ENCODE assay signal across 24 mouse cellular contexts in genomic region chr3:107704371-107704705, GRCm38 (mm10). TPM values are rescaled to one million over a fixed set of nuclear protein-coding genes. Genes with fewer than 3 reads are reported as not detected.
DNase-seq lines count a peak whose midpoint lies in the region; TF ChIP-seq lines count a peak whose summit lies in the region.
"Had no signal": no experiment of that assay in that cellular context is flagged by ENCODE, and none has a peak within 500 bp of the region (broad histone marks: within the 10 kb centered on the region; RNA-seq: fewer than 3 reads in every experiment).

No protein-coding gene starts in this region.

- no peak for TF ChIP-seq CTCF in gastrocnemius, adult 2 months (IDR thresholded peaks at IDR 0.05)

- peak overlapping the region; percentile 84 for H3K27ac ChIP-seq in gastrocnemius, adult 2 months
- peak overlapping the region; percentile 49; the same call in 1 of the 2 replicates for H3K27ac ChIP-seq in brown adipose tissue, adult 24 weeks (replicated peaks; ENCODE audit: low read depth, low read length)
- H3K27ac ChIP-seq: embryonic facial prominence, embryonic 10.5 days; forebrain, embryonic 10.5 days; kidney, postnatal 0 days; left cerebral cortex, adult 2 months; liver, embryonic 13.5 days; lung, embryonic 15.5 days; neural tube, embryonic 12.5 days had no signal

- H3K4me1 ChIP-seq in brown adipose tissue, adult 24 weeks (ENCODE audit: control insufficient read depth, insufficient read depth, insufficient read length, low read length) = peaks cover 17% of the 10 kb centered on the region; the same call in 1 of the 2 replicates
- H3K4me1 ChIP-seq: neural tube, embryonic 12.5 days had no signal

- intact Hi-C loops in gastrocnemius, adult 2 months (cut with DNase I) = no loop called here
- intact Hi-C loops in heart, postnatal 10 days (cut with DNase I) = no loop called here

- H3K4me3 ChIP-seq in gastrocnemius, adult 2 months = no peak overlapping the region
- no peak overlapping the region for H3K4me3 ChIP-seq in brown adipose tissue, adult 24 weeks (ENCODE audit: insufficient read depth, low read depth, low read length)
- H3K4me3 ChIP-seq: embryonic facial prominence, embryonic 10.5 days; forebrain, embryonic 10.5 days; left cerebral cortex, adult 2 months; liver, embryonic 13.5 days; lung, embryonic 15.5 days; neural tube, embryonic 12.5 days had no signal

- peak; percentile 21 for DNase-seq in gastrocnemius, adult 2 months
- no peak for DNase-seq in gastrocnemius, postnatal 10 days
- peak; percentile 67 to 78 for DNase-seq in heart, postnatal 10 days
- DNase-seq in skeletal muscle tissue, adult 2 months (ENCODE audit: low read depth, low spot score) = peak; percentile 62
- DNase-seq in urinary bladder, postnatal 4 days (ENCODE audit: low spot score in 2 of 2) = no peak
- no peak for DNase-seq in adrenal gland, postnatal 25 days
- DNase-seq: cerebellum, adult 11-12 months; cerebellum, postnatal 10 days; forebrain, postnatal 0 days; kidney, adult 11 months; layer of hippocampus, adult 9-11 months; liver, embryonic 13.5 days; midbrain, embryonic 14.5 days; retina, postnatal 1 day; right cerebral cortex, postnatal 25 days; thymus, postnatal 25 days had no signal

RNA-seq across cellular contexts. Expression of gene Ahcyl1, which starts 8.0 kb away (rescaled TPM):
- total RNA-seq in gastrocnemius, adult 2 months (2021) = 10 to 100 TPM; 30.0 to 33.0 TPM
- total RNA-seq in gastrocnemius, postnatal 10 days (2021) = 10 to 100 TPM; 47.4 to 53.9 TPM
- 510 and 528 TPM in 2 replicates for polyA plus RNA-seq in brown adipose tissue, adult 24 weeks (2012; ENCODE audit: insufficient read depth, insufficient read length, missing spikeins)
- total RNA-seq in heart, postnatal 10 days (2021) = 100 to 1,000 TPM in 1 of 2 experiments, 10 to 100 TPM in 1; 88.7 to 104 TPM
- 211 and 235 TPM in 2 replicates for total RNA-seq in adrenal gland, postnatal 25 days (2021)

RNA-seq across cellular contexts. Expression of gene Csf1, which starts 55.9 kb away (rescaled TPM):
- total RNA-seq in gastrocnemius, adult 2 months (2021) = 1 to 10 TPM; 7.9 to 8.5 TPM
- total RNA-seq in gastrocnemius, postnatal 10 days (2021) = 10 to 100 TPM; 14.2 to 21.4 TPM
- polyA plus RNA-seq in brown adipose tissue, adult 24 weeks (2012; ENCODE audit: insufficient read depth, insufficient read length, missing spikeins) = 5.6 and 14.8 TPM in 2 replicates
- 10 to 100 TPM; 25.5 to 29.0 TPM for total RNA-seq in heart, postnatal 10 days (2021)
- 14.7 and 15.1 TPM in 2 replicates for total RNA-seq in adrenal gland, postnatal 25 days (2021)
- total RNA-seq: megakaryocyte-erythroid progenitor cell, adult 5-6 weeks had no signal

Comparison
In these comparisons a context has a peak if more than half of its experiments do, and no peak if none do; other contexts are left out.
1. DNase-seq: peak in gastrocnemius, adult 2 months (single experiment), heart, postnatal 10 days (2 of 2) and skeletal muscle tissue, adult 2 months (single experiment); none in gastrocnemius, postnatal 10 days (single experiment), urinary bladder, postnatal 4 days (0 of 2) and adrenal gland, postnatal 25 days (single experiment).